Mouse (Mus musculus) hindbrain, embryonic 16.5 days (tissue): Measurements from ENCODE around the gene Zfp961. TPM values are rescaled to one million over a fixed set of nuclear protein-coding genes. Genes with fewer than 3 reads are reported as not detected.
A peak's percentile ranks its signal among the peaks of the same experiment; 100 is the strongest.
"Not testable (repeated sequence)": the region's sequence is repeated elsewhere in the genome, so short reads cannot be mapped to it uniquely, and the experiment has no call there.

Experiments
- ATAC-seq: fragments of 200-750 bp; cut with Nextera tagmentation; 2 replicates; pipeline ENCODE4 v1.8.0; 2017; ENCODE audit warnings: moderate TSS enrichment, moderate library complexity
- H3K27ac ChIP-seq: fragments of 300-500 bp; sonication (generic); 2 replicates; pipeline ENCODE4 v1.5.1; 2014; ENCODE audit warnings: low read depth, mild to moderate bottlenecking, control low read depth, low read length, moderate library complexity
- H3K27me3 ChIP-seq: fragments of 300-500 bp; sonication (generic); replicated peaks from 2 replicates; pipeline ENCODE4 v1.6.1; 2014; ENCODE audit warnings: low read length; ENCODE audit not compliant: control insufficient read depth, insufficient read depth
- H3K36me3 ChIP-seq: fragments of 300-500 bp; sonication (generic); 2 replicates; pipeline ENCODE4 v1.6.1; 2014; ENCODE audit warnings: mild to moderate bottlenecking, low read length, moderate library complexity, mixed read lengths; ENCODE audit not compliant: control insufficient read depth, insufficient read depth
- H3K4me1 ChIP-seq: fragments of 300-500 bp; sonication (generic); 2 replicates; pipeline ENCODE4 v1.6.1; 2014; ENCODE audit warnings: low read depth, low read length; ENCODE audit not compliant: control insufficient read depth, insufficient read depth
- H3K4me2 ChIP-seq: fragments of 300-500 bp; sonication (generic); 2 replicates; pipeline ENCODE4 v1.6.1; 2014; ENCODE audit warnings: mild to moderate bottlenecking, low read length, control low read depth, moderate library complexity
- H3K4me3 ChIP-seq: fragments of 300-500 bp; sonication (generic); 2 replicates; pipeline ENCODE4 v1.5.1; 2014; ENCODE audit warnings: mild to moderate bottlenecking, low read length, control low read depth, moderate library complexity
- H3K9ac ChIP-seq: fragments of 300-500 bp; sonication (generic); 2 replicates; pipeline ENCODE4 v1.6.1; 2014; ENCODE audit warnings: low read depth, mild to moderate bottlenecking, control low read depth, low read length, moderate library complexity
- H3K9me3 ChIP-seq: fragments of 300-500 bp; sonication (generic); 2 replicates; pipeline ENCODE4 v1.6.1; 2014; ENCODE audit warnings: mild to moderate bottlenecking, low read length, moderate library complexity; ENCODE audit not compliant: control insufficient read depth
- WGBS: fragments of 180-500 bp; shearing (Covaris S2); extraction: QIAGEN DNeasy Blood & Tissue Kit; methylation state at CpG from one replicate; pipeline ENCODE4 v1.1.7; 2014; 5-methylcytosine and 5-hydroxymethylcytosine counted together
- polyA plus RNA-seq: library from polyadenylated mRNA; unstranded; fragments of >200 nt; fragmentation: Nextera tagmentation; extraction: Ambion mirVana; gene quantifications from 2 replicates; pipeline ENCODE4 v1.2.1, GENCODE M21; 2015

Gene Zfp961
- polyA plus RNA-seq, 1 experiment from 2014 or later, result 16.8 TPM

GRCm38 (mm10) chr8:71926551-71926950 is 24.3 kb upstream of the Zfp961 start:
- WGBS, result 95% methylated on average over 3 of the region's 3 CpGs

DNA sequence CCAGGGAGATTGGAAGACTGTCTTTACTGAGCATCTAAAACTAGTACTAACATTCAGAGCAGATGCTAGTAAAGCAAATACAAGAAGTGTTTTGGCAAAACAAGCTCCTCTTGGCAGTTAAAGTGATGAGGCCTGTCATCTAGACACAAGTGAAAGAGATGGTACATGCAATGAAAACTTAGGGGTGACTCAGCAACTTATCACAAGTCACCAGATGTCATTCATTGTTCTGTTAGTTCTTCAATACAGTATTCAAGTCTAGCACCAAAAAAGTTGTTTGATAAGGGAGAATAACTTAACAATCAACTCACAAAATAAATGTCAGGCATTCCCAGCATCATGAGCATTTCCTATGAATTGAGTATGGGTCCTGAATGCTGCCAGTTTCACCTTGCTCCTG is 23.1 kb upstream of the Zfp961 start:
- H3K27ac ChIP-seq, result no peak overlapping the region
- H3K36me3 ChIP-seq, result peaks cover 26% of the 10 kb centered on the region
- no peaks in the 10 kb centered on the region for H3K27me3 ChIP-seq
- H3K4me3 ChIP-seq, result no peak overlapping the region
- H3K4me1 ChIP-seq, result peaks cover 10% of the 10 kb centered on the region
- no peak overlapping the region for H3K9ac ChIP-seq
- ATAC-seq, result no peak
- H3K9me3 ChIP-seq, result 0 out of 2 replicates have a peak, but pooled peaks cover 2% of the 10 kb centered on the region
- H3K4me2 ChIP-seq, result no peak overlapping the region

More at GRCm38 (mm10) chr8:71926551-71926950, 24.3 kb upstream of the Zfp961 start:
- H3K27me3 ChIP-seq, result no peaks in the 10 kb centered on the region
- no peak overlapping the region for H3K4me2 ChIP-seq
- peaks cover 24% of the 10 kb centered on the region for H3K36me3 ChIP-seq
- 0 out of 2 replicates have a peak, but pooled peaks cover 1% of the 10 kb centered on the region for H3K9me3 ChIP-seq
- no peak overlapping the region for H3K4me3 ChIP-seq
- H3K27ac ChIP-seq, result no peak overlapping the region
- no peak for ATAC-seq
- peaks cover 10% of the 10 kb centered on the region for H3K4me1 ChIP-seq
- no peak overlapping the region for H3K9ac ChIP-seq

GRCm38 (mm10) chr8:71938037-71938436 is 12.8 kb upstream of the Zfp961 start:
- H3K36me3 ChIP-seq, result peaks cover 10% of the 10 kb centered on the region
- ATAC-seq, H3K9me3 ChIP-seq, H3K4me1 ChIP-seq, H3K27ac ChIP-seq, H3K4me3 ChIP-seq, H3K27me3 ChIP-seq, H3K9ac ChIP-seq, H3K4me2 ChIP-seq: not testable (repeated sequence)
- 86% methylated on average over 2 of the region's 2 CpGs for WGBS

- Histone ChIP-seq H3K4me1 (no peaks in the 10 kb centered on the region), H3K27me3 (no peaks in the 10 kb centered on the region), H3K9ac (no peak overlapping the region), H3K4me3 (no peak overlapping the region), H3K4me2 (no peak overlapping the region), H3K27ac (no peak overlapping the region), H3K36me3 (no peaks in the 10 kb centered on the region), H3K9me3 (no peaks in the 10 kb centered on the region)
- WGBS, result 94% methylated on average over 2 of the region's 2 CpGs
- ATAC-seq, result no peak
Measured at GRCm38 (mm10) chr8:71940293-71941208, 10.3 kb upstream of the Zfp961 start.

GRCm38 (mm10) chr8:71941776-71942175 is 9.1 kb upstream of the Zfp961 start:
- H3K4me3 ChIP-seq, result no peak overlapping the region
- 89% methylated on average over 1 of the region's 1 CpGs for WGBS
- no peak overlapping the region for H3K4me2 ChIP-seq
- no peaks in the 10 kb centered on the region for H3K9me3 ChIP-seq
- H3K36me3 ChIP-seq, result no peaks in the 10 kb centered on the region
- no peak overlapping the region for H3K9ac ChIP-seq
- no peak for ATAC-seq
- no peak overlapping the region for H3K27ac ChIP-seq
- H3K4me1 ChIP-seq, result no peaks in the 10 kb centered on the region
- H3K27me3 ChIP-seq, result no peaks in the 10 kb centered on the region

- H3K27me3 ChIP-seq, result no peaks in the 10 kb centered on the region
- no peaks in the 10 kb centered on the region for H3K36me3 ChIP-seq
- H3K4me3 ChIP-seq, result no peak overlapping the region
- no peaks in the 10 kb centered on the region for H3K9me3 ChIP-seq
- peaks cover 10% of the 10 kb centered on the region for H3K4me1 ChIP-seq
- 94% methylated on average over 5 of the region's 5 CpGs for WGBS
- H3K9ac ChIP-seq, result no peak overlapping the region
- ATAC-seq, result no peak
- no peak overlapping the region for H3K27ac ChIP-seq
- H3K4me2 ChIP-seq, result no peak overlapping the region
Measured at GRCm38 (mm10) chr8:71948624-71949023, 2.2 kb upstream of the Zfp961 start.

- no peak overlapping the region for H3K27ac ChIP-seq
- no peaks in the 10 kb centered on the region for H3K27me3 ChIP-seq
- ATAC-seq, result no peak
- 39% methylated on average over 12 of the region's 14 CpGs for WGBS
- H3K4me2 ChIP-seq, result peak overlapping the region; percentile 64
- peaks cover 10% of the 10 kb centered on the region for H3K4me1 ChIP-seq
- H3K4me3 ChIP-seq, result peak overlapping the region; percentile 58
- peaks cover 3% of the 10 kb centered on the region; the same call in 1 of the 2 replicates for H3K9me3 ChIP-seq
- H3K36me3 ChIP-seq, result peaks cover 4% of the 10 kb centered on the region; the same call in 1 of the 2 replicates
- peak overlapping the region; percentile 77 for H3K9ac ChIP-seq
Measured at GRCm38 (mm10) chr8:71951436-71952161, 761 bp downstream of the Zfp961 start.

DNA sequence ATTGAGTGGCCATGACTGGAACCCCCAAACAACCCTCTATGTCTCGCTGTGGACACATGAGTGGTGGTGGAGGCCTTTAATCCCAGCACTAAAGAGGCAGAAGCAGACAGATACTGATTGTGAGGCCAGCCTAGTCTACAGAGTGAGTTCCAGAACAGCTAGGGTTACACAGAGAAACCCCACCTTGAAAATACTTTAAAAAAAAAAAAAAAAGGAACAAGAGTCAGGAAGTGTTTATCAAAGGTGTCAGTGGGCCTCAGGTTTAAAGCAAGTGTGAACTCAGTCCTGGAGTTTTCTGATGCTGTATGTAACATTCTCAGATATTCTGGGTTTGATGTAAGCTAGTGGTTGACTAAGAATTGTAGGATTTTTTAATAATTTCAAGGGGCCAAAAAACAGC is 1.7 kb downstream of the Zfp961 start:
- Histone ChIP-seq H3K4me3 (no peak overlapping the region), H3K9me3 (peaks cover 3% of the 10 kb centered on the region; the same call in 1 of the 2 replicates), H3K27ac (no peak overlapping the region), H3K27me3 (no peaks in the 10 kb centered on the region), H3K9ac (no peak overlapping the region), H3K4me2 (peak overlapping the region; percentile 64; the same call in 1 of the 2 replicates), H3K4me1 (peaks cover 10% of the 10 kb centered on the region), H3K36me3 (peaks cover 4% of the 10 kb centered on the region; the same call in 1 of the 2 replicates)
- WGBS, result 93% methylated on average over 1 of the region's 1 CpGs
- ATAC-seq, result no peak
